Mouse (Mus musculus) activated CD4-positive, CD25-positive, alpha-beta regulatory T cell, adult 4 months (primary cell): ENCODE measurements around the gene Tfap2c. TPM values are rescaled to one million over a fixed set of nuclear protein-coding genes. Genes with fewer than 3 reads are reported as not detected.

ENCODE experiments used
- ATAC-seq: one replicate; pipeline ENCODE4 v1.8.0; 2017
- polyA plus RNA-seq, 2 experiments: library from polyadenylated mRNA; unstranded; fragments of 100-300 nt; shearing (Covaris generic); gene quantifications; one replicate each; pipeline ENCODE4 v1.2.1; 2017

The Tfap2c gene
- polyA plus RNA-seq: not detected

GRCm38 (mm10) chr2:172549371-172550155 is at the start of gene Tfap2c:
Gene Tfap2c, plus strand, starts transcription at chr2:172549593.
- ATAC-seq: no peak

- no peak for ATAC-seq
Observed at GRCm38 (mm10) chr2:172500752-172501316, 48.6 kb upstream of the Tfap2c start.

DNA sequence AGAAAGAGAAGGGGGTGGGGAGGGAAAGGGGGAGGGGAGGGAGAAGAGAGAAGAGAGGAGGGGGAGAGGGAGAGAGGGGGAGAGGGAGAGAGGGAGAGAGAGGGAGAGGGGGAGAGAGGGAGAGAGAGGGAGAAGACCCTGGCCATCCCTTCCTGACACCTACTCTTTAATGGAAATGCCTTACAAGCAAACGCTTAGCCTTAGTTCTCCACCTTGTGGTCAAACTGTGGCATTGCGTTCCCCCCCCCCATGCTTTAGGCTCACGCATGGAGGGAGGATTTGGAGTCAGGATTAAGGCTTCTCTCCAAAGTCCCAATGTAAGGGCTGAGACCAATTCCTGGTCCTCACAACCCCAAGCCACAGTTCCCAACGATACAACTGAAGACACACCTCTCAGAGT is 48.1 kb upstream of the Tfap2c start:
- ATAC-seq: no peak

DNA sequence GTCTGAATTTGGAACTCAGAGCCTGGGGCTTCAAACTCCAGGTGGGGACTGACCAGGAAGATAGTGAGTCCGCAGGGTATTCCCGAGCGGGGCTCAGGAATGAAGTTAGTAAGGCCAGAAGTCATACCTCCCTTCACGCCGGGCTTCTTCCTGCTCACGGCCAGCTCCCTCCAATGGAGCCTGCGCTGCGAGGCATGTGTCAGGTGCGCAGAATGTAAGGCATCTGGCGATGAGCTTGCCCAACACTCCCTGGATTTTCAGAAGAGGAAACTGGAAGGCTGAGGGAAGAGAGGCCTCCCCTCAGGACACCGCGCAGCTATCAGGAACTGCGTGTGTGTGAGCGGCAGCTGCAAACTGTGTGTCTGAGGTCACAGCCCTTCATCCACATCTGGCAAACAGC is 47.2 kb upstream of the Tfap2c start:
- ATAC-seq: no peak

DNA sequence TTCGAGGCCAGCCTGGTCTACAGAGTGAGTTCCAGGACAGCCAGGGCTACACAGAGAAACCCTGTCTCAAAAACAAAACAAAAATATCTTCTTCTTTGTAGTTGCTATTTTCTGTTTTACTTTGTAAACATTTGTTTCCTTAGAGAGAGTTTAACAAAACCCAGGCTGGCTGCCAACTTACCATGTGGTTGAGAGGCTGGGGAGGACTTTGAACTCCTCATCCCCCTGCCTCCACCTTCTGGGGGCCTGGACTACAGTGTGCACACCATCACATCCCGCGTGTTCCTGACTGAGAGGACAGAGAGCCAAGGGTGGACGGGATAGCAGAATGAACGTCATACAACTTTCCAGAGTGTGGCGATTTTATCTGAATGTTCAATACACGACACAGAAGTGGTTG is 43.3 kb upstream of the Tfap2c start:
- no peak for ATAC-seq

- no peak for ATAC-seq
Observed at GRCm38 (mm10) chr2:172510056-172510712, 39.2 kb upstream of the Tfap2c start.

DNA sequence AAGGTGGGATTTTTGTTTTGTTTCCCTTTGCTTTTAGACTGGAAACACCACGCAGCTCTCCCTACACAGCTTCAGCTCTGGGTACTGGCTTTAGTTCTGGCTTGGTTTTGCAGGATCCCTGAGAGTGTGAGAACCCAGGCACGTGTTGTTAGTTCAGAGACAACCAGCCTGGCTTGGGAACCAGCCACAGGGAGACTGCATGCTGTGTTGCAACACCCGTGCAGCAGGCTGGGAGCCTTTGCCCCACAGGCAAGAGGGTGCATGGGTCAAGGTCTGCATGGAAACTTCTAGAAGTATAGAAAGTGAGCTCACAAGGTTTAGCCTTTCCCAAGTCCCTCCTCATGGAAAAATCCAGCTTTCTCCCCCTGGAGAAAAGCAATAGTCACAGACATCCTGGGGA is 38.5 kb upstream of the Tfap2c start:
- no peak for ATAC-seq

- no peak for ATAC-seq
Observed at GRCm38 (mm10) chr2:172516407-172516992, 32.9 kb upstream of the Tfap2c start.

- ATAC-seq: no peak
Observed at GRCm38 (mm10) chr2:172520616-172521371, 28.6 kb upstream of the Tfap2c start.

GRCm38 (mm10) chr2:172522528-172522927 is 26.9 kb upstream of the Tfap2c start:
- no peak for ATAC-seq

- no peak for ATAC-seq
Observed at GRCm38 (mm10) chr2:172527175-172527574, 22.2 kb upstream of the Tfap2c start.

DNA sequence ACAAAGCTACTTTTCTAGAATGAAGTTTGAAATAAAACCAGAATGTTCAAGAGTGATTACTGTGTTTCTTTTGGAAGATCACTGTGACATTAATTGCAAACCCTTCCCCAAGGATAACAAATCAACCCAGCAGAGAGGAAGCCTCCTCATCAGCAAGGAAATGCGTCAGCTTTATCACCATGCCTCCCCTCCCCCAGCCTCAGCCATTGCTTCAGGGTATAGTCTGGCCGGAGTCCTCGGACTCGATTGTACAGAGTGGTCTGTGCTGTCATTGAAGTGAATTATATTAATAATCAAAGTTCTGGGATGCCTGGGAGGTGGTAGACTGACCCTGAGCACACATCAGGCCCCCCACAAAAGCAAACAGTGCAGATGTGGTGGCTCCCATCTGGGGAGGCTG is 5.4 kb upstream of the Tfap2c start:
- ATAC-seq: no peak

DNA sequence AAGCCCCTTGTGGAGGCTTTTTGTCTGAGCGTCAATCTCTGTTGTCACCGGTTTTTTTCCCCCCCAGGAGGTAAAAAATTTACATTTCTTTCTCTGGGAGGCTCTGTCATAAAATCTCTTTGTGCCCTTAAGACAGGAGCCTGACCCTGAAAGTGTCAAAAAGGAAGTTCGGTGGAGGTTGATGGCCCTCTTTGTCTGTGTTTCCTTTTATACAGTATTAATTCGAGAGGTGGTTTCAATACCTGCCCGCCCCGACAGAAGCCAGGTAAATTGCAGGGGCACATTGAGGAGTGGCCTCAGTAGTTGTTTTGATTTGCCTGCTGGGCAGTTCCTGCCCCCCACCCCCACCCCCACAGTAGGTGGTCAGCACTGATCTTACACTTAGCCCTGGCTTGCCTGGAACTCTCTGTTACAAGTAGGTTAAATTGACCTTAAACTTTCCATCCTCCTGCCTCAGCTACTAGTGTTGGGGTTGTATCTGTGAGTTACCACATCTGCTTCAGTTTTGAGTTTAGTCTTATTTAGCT is 4.7 kb upstream of the Tfap2c start:
- no peak for ATAC-seq

DNA sequence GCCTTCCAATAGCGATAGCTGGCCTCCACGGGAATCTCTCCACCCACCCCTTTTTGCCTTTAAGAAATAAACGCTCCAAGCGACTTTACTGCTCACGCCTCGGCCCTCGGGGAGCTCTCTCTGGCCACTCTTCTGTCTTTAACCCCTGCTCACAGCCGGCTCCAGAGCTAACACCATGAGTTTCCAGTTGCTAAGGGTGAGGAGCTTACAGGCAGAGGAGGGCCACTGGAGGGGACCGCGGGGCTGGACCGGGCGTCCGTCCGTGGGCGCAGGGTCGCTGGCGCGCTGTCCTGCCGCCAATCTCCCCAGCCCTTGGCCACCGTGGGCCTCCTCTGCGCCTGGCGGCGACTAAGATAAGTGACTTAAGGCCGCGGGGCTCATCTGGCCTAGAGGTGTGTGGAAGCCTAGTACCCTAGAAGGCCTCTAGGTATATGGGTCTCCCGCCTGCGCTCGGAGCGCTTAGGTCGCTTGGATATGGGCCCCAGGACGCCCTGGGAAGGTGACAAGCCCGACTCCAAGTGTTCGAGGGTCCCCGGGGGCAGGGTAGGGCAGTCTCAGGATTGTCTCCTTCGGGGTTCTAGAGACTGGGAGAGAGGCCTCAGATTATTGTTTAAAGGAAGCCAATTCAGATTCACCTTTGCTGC is 3.7 kb upstream of the Tfap2c start:
- no peak for ATAC-seq

- no peak for ATAC-seq
Observed at GRCm38 (mm10) chr2:172546551-172546950, 2.8 kb upstream of the Tfap2c start.

- no peak for ATAC-seq
Observed at GRCm38 (mm10) chr2:172547116-172547515, 2.3 kb upstream of the Tfap2c start.

GRCm38 (mm10) chr2:172547807-172548586 is 1.4 kb upstream of the Tfap2c start:
- ATAC-seq: no peak

DNA sequence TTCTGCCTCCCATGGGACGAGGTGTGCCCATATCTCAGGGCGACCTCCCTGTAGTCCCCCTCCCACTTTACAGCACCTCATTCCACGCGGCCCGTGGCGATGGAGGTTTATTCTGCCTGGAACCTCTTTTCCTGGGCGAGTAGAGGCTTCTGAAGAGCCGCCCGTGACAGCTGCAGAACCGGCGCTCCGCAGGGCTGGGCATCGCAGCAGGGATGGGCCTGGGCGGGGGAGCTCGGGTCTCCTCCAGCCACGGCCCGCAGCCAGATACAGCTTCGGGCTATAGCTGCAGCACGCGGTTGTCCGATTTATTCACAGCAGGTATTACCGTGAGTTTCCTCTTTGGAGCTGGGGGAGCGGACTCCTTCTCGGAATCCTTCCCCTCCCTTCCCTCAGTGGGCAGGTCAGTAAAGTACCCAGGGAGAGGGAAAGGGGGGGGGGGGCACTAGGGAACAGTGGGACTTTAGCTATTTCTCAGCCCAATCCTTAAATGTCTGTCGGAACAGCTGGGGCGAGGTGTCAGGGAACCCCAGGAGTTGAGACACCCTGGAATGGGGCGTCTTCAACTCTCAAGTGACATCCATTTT is 629 bp upstream of the Tfap2c start:
- ATAC-seq: no peak

GRCm38 (mm10) chr2:172550364-172551080 is 1.1 kb downstream of the Tfap2c start:
- no peak for ATAC-seq

- ATAC-seq: no peak
Observed at GRCm38 (mm10) chr2:172551081-172551720, 1.8 kb downstream of the Tfap2c start.
